Mouse (Mus musculus): ENCODE measurements around the gene Lrfn1. TPM values are rescaled to one million over a fixed set of nuclear protein-coding genes. Genes with fewer than 3 reads are reported as not detected.
A peak's percentile ranks its signal among the peaks of the same experiment; 100 is the strongest.

Lrfn1 gene
- 1.3 and 1.5 TPM in 2 replicates for polyA plus RNA-seq (2016; fragmentation: Nextera tagmentation; extraction: Ambion mirVana)

DNA sequence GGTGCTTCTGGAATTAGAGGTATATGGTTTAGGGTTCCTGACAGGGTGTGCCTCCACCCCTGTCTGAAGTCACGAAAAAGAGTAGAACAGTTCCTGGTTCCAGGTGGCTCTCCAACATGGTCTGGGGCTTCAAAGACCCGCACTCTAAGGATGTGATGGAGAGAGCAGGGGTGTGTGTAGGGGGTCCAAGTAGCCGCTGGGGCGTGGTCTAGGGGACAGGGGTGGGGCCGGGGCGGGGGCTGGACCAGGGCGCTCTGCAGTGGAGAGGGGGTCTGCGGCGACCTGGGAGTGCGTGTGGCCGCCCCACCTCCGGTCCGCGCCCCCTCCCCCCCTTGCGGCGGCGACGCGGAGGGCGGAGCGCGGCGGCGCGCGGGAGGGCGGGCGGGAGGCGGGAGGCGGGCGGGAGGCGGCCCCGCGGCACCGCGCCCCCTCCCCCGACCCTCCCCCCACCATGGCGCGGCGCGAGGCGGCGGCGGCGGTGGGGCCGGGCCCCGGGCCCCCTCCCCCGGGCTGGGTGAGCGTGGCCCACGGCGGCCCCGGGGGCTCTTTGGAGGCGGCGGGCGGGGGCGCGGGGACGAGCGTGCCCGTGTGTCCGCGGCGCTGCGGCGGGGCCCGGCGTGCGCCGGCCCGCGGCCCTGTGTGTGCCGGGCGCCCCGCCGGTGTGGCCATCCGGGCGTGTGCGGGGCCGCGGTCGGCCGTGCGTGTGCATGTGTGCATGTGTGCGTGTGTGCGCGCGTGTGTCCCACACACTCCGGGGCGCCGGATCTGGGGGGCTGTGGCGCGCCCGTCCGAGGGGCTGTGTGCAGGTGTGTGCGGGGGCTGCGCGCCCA, at the start of gene Lrfn1:
Lrfn1 (plus strand) TSS at position 450 of the 830 bp plus-strand sequence.
- WGBS (ENCODE audit: insufficient replicate concordance) = 2% methylated on average over 31 of the region's 97 CpGs
- Histone ChIP-seq H3K27ac (peak within 1 kb of the TSS; percentile 23; the same call in 1 of the 2 replicates), H3K36me3 (no peaks in the 10 kb centered on the region)

GRCm38 (mm10) chr7:28410841-28411475, 40.8 kb upstream of the Lrfn1 start:
- no peak overlapping the region for H3K4me2 ChIP-seq
- H3K36me3 ChIP-seq = peaks cover 93% of the 10 kb centered on the region
- H3K4me3 ChIP-seq = no peak overlapping the region
- H3K27me3 ChIP-seq (replicated peaks) = no peaks in the 10 kb centered on the region
- H3K27ac ChIP-seq = no peak overlapping the region
- ATAC-seq = no peak
- WGBS (ENCODE audit: insufficient replicate concordance) = 89% methylated on average over 3 of the region's 3 CpGs
- no peaks in the 10 kb centered on the region for H3K9me3 ChIP-seq (replicated peaks)
- 0 out of 2 replicates have a peak, but pooled peaks cover 10% of the 10 kb centered on the region for H3K4me1 ChIP-seq
- no peak overlapping the region for H3K9ac ChIP-seq

More for the DNA sequence above, at the start of gene Lrfn1:
- Histone ChIP-seq H3K4me1 (peaks cover 17% of the 10 kb centered on the region), H3K9me3 (replicated peaks) (no peaks in the 10 kb centered on the region), H3K27me3 (replicated peaks) (peaks cover 22% of the 10 kb centered on the region), H3K4me2 (peak within 1 kb of the TSS; percentile 96), H3K9ac (peak within 1 kb of the TSS; percentile 70), H3K4me3 (peak within 1 kb of the TSS; percentile 69)
- peak; percentile 46 for ATAC-seq

DNA sequence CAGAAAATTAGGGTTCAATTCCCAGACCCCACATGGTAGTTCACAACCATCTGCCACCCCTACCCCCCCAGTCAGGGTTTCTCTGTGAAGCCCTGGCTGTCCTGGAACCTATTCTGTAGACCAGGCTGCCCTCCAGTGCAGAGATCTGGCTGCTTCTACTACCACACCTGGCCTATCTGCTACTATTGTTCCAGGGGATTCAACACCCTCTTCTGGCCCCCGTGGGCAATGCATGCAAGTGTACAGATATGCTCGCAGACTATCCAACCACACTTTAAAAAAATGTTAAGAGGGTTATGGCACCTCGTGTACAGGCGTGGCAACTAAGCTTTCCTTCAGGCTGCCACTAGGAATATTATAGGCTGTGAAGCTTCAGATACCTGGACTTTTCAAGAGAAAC, 39.0 kb upstream of the Lrfn1 start:
- 69% methylated on average over 4 of the region's 4 CpGs for WGBS (ENCODE audit: insufficient replicate concordance)
- H3K36me3 ChIP-seq = peaks cover 93% of the 10 kb centered on the region

GRCm38 (mm10) chr7:28417368-28417767, 34.4 kb upstream of the Lrfn1 start:
- H3K9ac ChIP-seq = no peak overlapping the region
- H3K9me3 ChIP-seq (replicated peaks) = no peaks in the 10 kb centered on the region
- no peak overlapping the region for H3K4me2 ChIP-seq
- ATAC-seq = no peak
- peaks cover 97% of the 10 kb centered on the region for H3K36me3 ChIP-seq
- H3K27ac ChIP-seq = no peak overlapping the region
- no peak overlapping the region for H3K4me3 ChIP-seq
- H3K4me1 ChIP-seq = no peaks in the 10 kb centered on the region
- no peaks in the 10 kb centered on the region for H3K27me3 ChIP-seq (replicated peaks)

More for the DNA sequence above, 39.0 kb upstream of the Lrfn1 start:
- no peak overlapping the region for H3K4me3 ChIP-seq
- H3K9ac ChIP-seq = no peak overlapping the region
- 0 out of 2 replicates have a peak, but pooled peaks cover 10% of the 10 kb centered on the region for H3K4me1 ChIP-seq
- no peak overlapping the region for H3K4me2 ChIP-seq
- H3K9me3 ChIP-seq (replicated peaks) = no peaks in the 10 kb centered on the region
- H3K27ac ChIP-seq = no peak overlapping the region
- ATAC-seq = no peak
- no peaks in the 10 kb centered on the region for H3K27me3 ChIP-seq (replicated peaks)

- Histone ChIP-seq H3K27ac (no peak overlapping the region), H3K4me1 (no peaks in the 10 kb centered on the region), H3K36me3 (peaks cover 97% of the 10 kb centered on the region), H3K27me3 (replicated peaks) (no peaks in the 10 kb centered on the region), H3K9me3 (replicated peaks) (no peaks in the 10 kb centered on the region), H3K4me2 (no peak overlapping the region), H3K4me3 (no peak overlapping the region), H3K9ac (no peak overlapping the region)
- no peak for ATAC-seq
- WGBS (ENCODE audit: insufficient replicate concordance) = 90% methylated on average over 8 of the region's 8 CpGs
These were observed 33.6 kb upstream of the Lrfn1 start for GRCm38 (mm10) chr7:28418096-28418670.

GRCm38 (mm10) chr7:28419416-28419815, 32.4 kb upstream of the Lrfn1 start:
- no peak overlapping the region for H3K9ac ChIP-seq
- no peak overlapping the region for H3K27ac ChIP-seq
- H3K9me3 ChIP-seq (replicated peaks) = no peaks in the 10 kb centered on the region
- no peak overlapping the region for H3K4me2 ChIP-seq
- no peaks in the 10 kb centered on the region for H3K27me3 ChIP-seq (replicated peaks)
- 91% methylated on average over 2 of the region's 2 CpGs for WGBS (ENCODE audit: insufficient replicate concordance)
- no peak for ATAC-seq
- no peaks in the 10 kb centered on the region for H3K4me1 ChIP-seq
- no peak overlapping the region for H3K4me3 ChIP-seq
- H3K36me3 ChIP-seq = peaks cover 97% of the 10 kb centered on the region

GRCm38 (mm10) chr7:28423018-28423417, 28.8 kb upstream of the Lrfn1 start:
- no peak overlapping the region for H3K9ac ChIP-seq
- 79% methylated on average over 1 of the region's 1 CpGs for WGBS (ENCODE audit: insufficient replicate concordance)

DNA sequence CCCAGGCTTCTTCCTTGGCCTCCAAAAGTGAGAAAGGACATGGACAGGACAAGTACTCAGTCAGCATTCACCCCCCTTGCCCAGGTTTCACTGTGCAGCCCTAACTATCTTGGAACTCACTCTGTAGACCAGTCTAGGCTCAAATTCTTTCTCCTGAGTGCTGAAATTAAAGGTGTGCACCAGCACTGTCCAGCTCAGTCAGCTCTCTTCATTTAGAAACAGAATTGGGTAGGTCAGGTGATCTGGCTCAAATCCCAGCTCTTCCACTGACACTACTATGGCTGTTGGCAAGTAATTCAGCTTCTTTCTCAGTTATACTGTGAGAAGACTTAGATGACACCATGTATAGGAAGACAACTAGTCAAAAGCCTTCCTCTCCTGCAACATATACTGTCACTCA, 24.0 kb upstream of the Lrfn1 start:
- peaks cover 37% of the 10 kb centered on the region for H3K4me1 ChIP-seq

More at GRCm38 (mm10) chr7:28423018-28423417, 28.8 kb upstream of the Lrfn1 start:
- ATAC-seq = no peak
- Histone ChIP-seq H3K36me3 (peaks cover 80% of the 10 kb centered on the region), H3K4me1 (no peaks in the 10 kb centered on the region; the same call in 1 of the 2 replicates), H3K9me3 (replicated peaks) (no peaks in the 10 kb centered on the region), H3K4me2 (no peak overlapping the region), H3K4me3 (no peak overlapping the region), H3K27me3 (replicated peaks) (no peaks in the 10 kb centered on the region), H3K27ac (no peak overlapping the region)

GRCm38 (mm10) chr7:28430512-28430911, 21.3 kb upstream of the Lrfn1 start:
- Histone ChIP-seq H3K36me3 (peaks cover 47% of the 10 kb centered on the region), H3K27me3 (replicated peaks) (no peaks in the 10 kb centered on the region), H3K4me3 (no peak overlapping the region), H3K9ac (peak overlapping the region; percentile 22; the same call in 1 of the 2 replicates), H3K4me1 (peaks cover 65% of the 10 kb centered on the region), H3K4me2 (no peak overlapping the region), H3K9me3 (replicated peaks) (no peaks in the 10 kb centered on the region), H3K27ac (peak overlapping the region; percentile 86)
- whole genome bisulfite sequencing (ENCODE audit: insufficient replicate concordance) = 27% methylated on average over 1 of the region's 1 CpGs
- no peak for ATAC-seq

More for the DNA sequence above, 24.0 kb upstream of the Lrfn1 start:
- 0 out of 2 replicates have a peak overlapping the region, but pooled peaks have one; percentile 40 for H3K27ac ChIP-seq
- no peaks in the 10 kb centered on the region for H3K27me3 ChIP-seq (replicated peaks)
- no peak for ATAC-seq
- peaks cover 58% of the 10 kb centered on the region for H3K36me3 ChIP-seq
- H3K4me3 ChIP-seq = no peak overlapping the region
- H3K4me2 ChIP-seq = no peak overlapping the region
- H3K9me3 ChIP-seq (replicated peaks) = no peaks in the 10 kb centered on the region
- H3K9ac ChIP-seq = no peak overlapping the region

GRCm38 (mm10) chr7:28432252-28432651, 19.5 kb upstream of the Lrfn1 start:
- peaks cover 69% of the 10 kb centered on the region for H3K4me1 ChIP-seq
- H3K4me3 ChIP-seq = peak overlapping the region; percentile 93
- peak overlapping the region; percentile 62 for H3K9ac ChIP-seq
- no peaks in the 10 kb centered on the region for H3K9me3 ChIP-seq (replicated peaks)
- peak overlapping the region; percentile 86 for H3K27ac ChIP-seq
- ATAC-seq = peak; percentile 9; the same call in 1 of the 2 replicates
- peak overlapping the region; percentile 95 for H3K4me2 ChIP-seq
- no peaks in the 10 kb centered on the region for H3K27me3 ChIP-seq (replicated peaks)
- 14% methylated on average over 2 of the region's 2 CpGs for WGBS (ENCODE audit: insufficient replicate concordance)
- peaks cover 39% of the 10 kb centered on the region for H3K36me3 ChIP-seq

GRCm38 (mm10) chr7:28435660-28436259, 16.0 kb upstream of the Lrfn1 start:
- Histone ChIP-seq H3K4me3 (peak overlapping the region; percentile 93), H3K27ac (peak overlapping the region; percentile 82), H3K27me3 (replicated peaks) (no peaks in the 10 kb centered on the region), H3K9ac (peak overlapping the region; percentile 97), H3K4me2 (peak overlapping the region; percentile 95), H3K4me1 (peaks cover 75% of the 10 kb centered on the region), H3K9me3 (replicated peaks) (no peaks in the 10 kb centered on the region), H3K36me3 (peaks cover 19% of the 10 kb centered on the region)
- peak; percentile 3; the same call in 1 of the 2 replicates for ATAC-seq
- under 1% methylated on average over 39 of the region's 70 CpGs for WGBS (ENCODE audit: insufficient replicate concordance)

Measured in liver, embryonic 12.5 days (tissue).